Mouse (Mus musculus) frontal cortex, postnatal 10 days (tissue): ENCODE measurements around the gene Mecom.

ENCODE experiments used
- DNase-seq, 2 experiments: peaks; one replicate each; pipeline ENCODE4 v3.0.0; 2022; ENCODE audit warnings: low spot score in 2 of 2, mixed read lengths in 1 of 2

Mecom gene

GRCm38 (mm10) chr3:30207431-30207830, 340.4 kb downstream of the Mecom start:
- DNase-seq, result no peak

DNA sequence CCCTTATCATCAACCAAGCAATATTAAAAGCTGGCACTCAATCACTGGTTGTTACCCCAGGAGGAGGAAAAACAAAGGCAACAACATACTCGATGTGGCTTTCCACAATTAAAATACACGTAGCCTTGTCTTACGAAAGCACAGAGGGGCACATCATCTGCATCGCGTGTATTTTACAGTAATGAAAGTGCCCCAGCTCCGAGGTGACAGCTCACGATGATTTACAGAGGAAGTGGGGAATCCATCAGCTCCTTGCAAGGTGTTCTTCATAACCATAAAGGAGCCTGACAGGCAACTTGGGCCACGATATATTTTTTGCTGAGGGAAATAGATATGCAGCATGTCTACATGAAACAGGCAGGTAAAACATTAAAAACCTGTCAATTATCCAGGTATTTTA, 341.7 kb downstream of the Mecom start:
- no peak for DNase-seq

- no peak for DNase-seq
These were observed 344.0 kb downstream of the Mecom start for GRCm38 (mm10) chr3:30203764-30204163.

DNA sequence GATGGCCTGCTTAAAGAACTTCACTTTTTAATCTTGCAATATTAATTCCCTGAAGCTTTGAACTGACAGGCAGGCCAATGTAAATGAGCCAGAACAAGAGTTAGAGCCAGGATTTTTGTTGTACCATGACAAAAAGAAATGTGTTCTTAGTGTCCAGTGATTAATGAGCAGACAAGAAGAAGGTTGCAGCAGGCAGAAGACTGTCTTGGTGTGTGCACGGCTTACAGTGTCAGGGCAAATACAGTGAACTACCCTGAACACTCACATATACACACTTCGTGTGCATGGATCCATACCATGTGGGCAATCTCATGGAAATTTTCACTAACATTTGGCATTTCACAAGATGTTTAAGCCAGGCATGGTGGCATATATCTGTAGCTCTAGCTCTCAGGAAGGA, 349.0 kb downstream of the Mecom start:
- DNase-seq, result no peak

DNA sequence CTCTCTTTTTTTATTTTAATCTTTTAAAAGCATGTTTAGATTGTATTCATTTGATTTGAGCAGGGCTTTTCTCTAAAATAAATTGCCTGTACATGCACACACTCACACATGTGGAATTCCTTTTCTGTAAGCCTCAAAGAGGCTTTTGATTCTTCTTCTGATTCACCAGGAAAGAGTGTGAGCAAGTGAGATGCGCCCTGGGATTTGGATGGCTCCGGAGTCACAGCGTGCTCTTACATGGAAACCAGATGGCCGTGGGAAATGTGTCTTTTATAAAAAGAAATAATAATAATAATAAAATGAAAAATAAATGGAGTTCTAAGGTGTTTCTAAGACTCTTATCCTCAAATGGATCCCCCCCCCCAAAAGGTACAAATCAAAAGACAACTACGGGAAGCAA, 349.6 kb downstream of the Mecom start:
- DNase-seq, result no peak

- DNase-seq, result no peak
These were observed 352.6 kb downstream of the Mecom start for GRCm38 (mm10) chr3:30195186-30195585.

DNA sequence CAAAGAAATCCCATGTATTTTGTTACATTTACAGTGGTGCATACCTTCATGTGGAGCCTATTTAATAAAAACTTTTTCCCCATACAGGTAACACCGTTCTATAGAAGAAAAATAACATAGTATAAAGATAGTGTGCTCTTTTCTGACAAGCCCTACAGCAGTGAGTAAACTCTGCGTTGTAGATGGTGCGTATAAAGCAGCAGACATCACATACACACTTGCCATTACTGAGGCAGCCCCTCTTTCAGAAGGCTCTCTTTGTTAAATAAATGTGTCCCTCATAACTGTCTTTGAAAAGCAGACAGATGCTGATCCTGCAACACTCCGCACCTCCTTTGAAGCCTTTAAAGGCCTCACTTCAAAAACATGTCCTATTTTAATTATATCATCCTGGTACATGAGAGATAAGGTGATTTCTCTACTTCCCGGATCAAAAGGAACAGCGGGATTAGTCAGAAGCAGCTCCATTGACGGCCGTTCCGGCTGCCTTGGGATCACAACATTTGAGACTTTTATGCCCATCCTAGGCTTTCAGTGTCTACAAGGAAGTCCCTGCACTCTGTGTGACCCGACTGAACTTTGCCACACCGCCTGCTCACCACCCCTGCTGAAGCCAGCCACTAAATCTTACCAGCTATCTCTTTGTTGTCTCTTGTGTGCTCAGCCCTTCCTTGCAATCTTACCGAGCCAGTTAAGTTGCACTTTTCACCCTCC, 355.4 kb downstream of the Mecom start:
- DNase-seq, result no peak

- no peak for DNase-seq
These were observed 358.5 kb downstream of the Mecom start for GRCm38 (mm10) chr3:30189325-30189724.

GRCm38 (mm10) chr3:30187812-30188469, 359.9 kb downstream of the Mecom start:
- no peak for DNase-seq

GRCm38 (mm10) chr3:30181807-30182481, 365.9 kb downstream of the Mecom start:
- DNase-seq, result no peak

- DNase-seq, result no peak
These were observed 371.2 kb downstream of the Mecom start for GRCm38 (mm10) chr3:30176615-30177014.

DNA sequence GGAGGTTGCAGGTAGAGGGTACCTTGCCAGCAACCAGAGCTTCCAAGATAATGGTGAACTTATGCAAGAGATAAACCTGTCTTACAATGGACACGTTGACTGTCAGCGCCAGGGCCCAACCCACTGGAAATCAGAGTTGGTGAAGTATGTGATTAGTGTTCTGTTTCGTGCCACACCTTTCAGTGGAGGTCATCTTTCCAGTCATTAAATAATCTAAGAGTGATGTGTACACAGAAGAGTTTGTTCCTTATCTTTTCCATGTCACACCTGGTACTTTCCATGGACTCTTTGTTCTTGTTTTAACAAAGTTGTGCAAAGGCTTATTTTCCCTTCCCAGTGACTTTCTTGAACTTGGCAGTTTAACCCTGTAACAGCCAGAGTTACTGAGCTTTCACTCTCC, 374.0 kb downstream of the Mecom start:
- DNase-seq, result no peak

GRCm38 (mm10) chr3:30168396-30169186, 379.2 kb downstream of the Mecom start:
- DNase-seq, result no peak

GRCm38 (mm10) chr3:30167027-30167426, 380.8 kb downstream of the Mecom start:
- no peak for DNase-seq

DNA sequence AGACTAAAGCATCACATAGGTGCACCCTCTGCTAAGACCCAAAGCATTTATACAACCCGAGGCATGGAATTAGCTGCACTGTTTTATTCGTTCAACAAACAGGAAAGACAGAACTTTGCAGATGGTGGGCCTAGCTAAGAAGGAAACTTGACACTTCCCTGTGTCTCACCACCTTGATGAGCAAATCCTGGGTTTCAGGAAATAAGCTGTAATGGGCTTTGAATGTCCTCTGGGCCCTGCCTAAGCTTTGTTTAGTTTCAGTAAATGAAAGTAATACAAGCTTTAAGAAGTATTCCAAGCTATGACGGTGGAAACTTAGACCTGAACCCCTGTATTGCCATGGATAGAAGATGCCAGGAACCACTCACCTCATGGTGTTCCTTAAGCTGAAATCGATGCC, 383.0 kb downstream of the Mecom start:
- DNase-seq, result no peak

GRCm38 (mm10) chr3:30163390-30163789, 384.4 kb downstream of the Mecom start:
- DNase-seq, result no peak

GRCm38 (mm10) chr3:30160961-30161670, 386.7 kb downstream of the Mecom start:
- DNase-seq, result no peak

DNA sequence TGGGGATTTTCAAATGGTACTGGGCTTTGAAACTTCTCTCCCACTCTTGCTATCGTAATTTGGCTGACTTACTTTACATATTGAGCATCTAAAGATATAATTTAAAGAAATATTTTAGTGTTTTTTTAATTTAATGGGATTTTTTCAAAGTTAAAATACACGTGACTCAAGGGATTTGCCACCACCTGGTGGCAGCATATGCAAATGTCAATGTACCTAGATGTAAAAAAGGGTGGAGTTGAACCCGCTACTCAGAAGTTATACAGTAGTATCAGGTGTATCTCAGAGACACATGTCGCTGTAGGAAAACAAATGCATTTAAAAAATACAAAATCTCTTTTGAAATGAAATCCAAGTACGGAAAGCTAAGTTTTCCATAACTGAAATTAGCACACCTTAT, 387.5 kb downstream of the Mecom start:
- no peak for DNase-seq

- no peak for DNase-seq
These were observed 390.6 kb downstream of the Mecom start for GRCm38 (mm10) chr3:30157128-30157670.

GRCm38 (mm10) chr3:30154390-30154789, 393.4 kb downstream of the Mecom start:
- DNase-seq, result no peak

DNA sequence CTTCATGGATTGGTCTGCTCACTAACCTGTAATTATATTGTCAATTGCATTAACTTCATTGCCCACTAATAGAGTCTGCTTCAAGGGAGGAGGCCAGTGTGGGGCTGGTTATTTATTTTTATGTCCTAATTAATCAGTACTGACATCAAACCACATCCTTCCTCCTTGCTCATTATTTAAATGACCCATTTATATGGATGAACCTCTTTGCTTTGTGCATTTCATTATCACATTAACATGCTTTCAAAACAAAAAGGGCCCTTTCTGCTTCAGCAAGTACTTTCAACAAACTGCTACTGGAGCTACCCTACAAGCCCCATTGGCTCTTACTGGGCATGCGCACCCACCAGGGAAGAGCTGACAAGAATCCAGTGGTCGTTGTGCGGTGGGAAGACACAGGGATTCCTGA, 393.9 kb downstream of the Mecom start:
- DNase-seq, result no peak
